Mouse (Mus musculus) olfactory bulb, adult 2 months (tissue): ENCODE measurements around the gene Trim9.

Experiments
- CTCF ChIP-seq: fragments of 200-500 bp; IDR thresholded peaks from 2 replicates; pipeline ENCODE4 v1.5.1; 2012; ENCODE audit warnings: low read depth, mild to moderate bottlenecking, low read length, moderate library complexity; ENCODE audit not compliant: insufficient read depth
- POLR2A ChIP-seq: fragments of 200-500 bp; IDR thresholded peaks from 2 replicates; pipeline ENCODE4 v1.6.1; 2012; ENCODE audit warnings: mild to moderate bottlenecking, low read depth, low read length, moderate library complexity; ENCODE audit not compliant: insufficient read depth

GRCm38 (mm10) chr12:70285521-70285920 lies 61.9 kb downstream of the Trim9 start:
- TF ChIP-seq CTCF: no peak
- no peak for TF ChIP-seq POLR2A
